Mouse (Mus musculus): ENCODE measurements around the gene Gpr180.

GRCm38 (mm10) chr14:118101227-118101990, 35.5 kb upstream of the Gpr180 start:
- TF ChIP-seq CTCF (IDR thresholded peaks at IDR 0.05; ENCODE audit: insufficient read depth, low read depth, low read length), result no peak
- no peak for TF ChIP-seq POLR2A (IDR thresholded peaks at IDR 0.05; ENCODE audit: insufficient read depth, low read depth, low read length)
